Mouse (Mus musculus) heart, adult 2 months (tissue): ENCODE results near the gene Gabrr3.
"Not testable (repeated sequence)": the region's sequence is repeated elsewhere in the genome, so short reads cannot be mapped to it uniquely, and the experiment has no call there.

ENCODE experiments used
- CTCF ChIP-seq: fragments of 200-600 bp; IDR thresholded peaks from 2 replicates; pipeline ENCODE4 v1.8.1; 2022; ENCODE audit warnings: antibody characterized with exemption, mild to moderate bottlenecking, moderate library complexity
- POLR2A ChIP-seq: fragments of 200-500 bp; IDR thresholded peaks from 2 replicates; pipeline ENCODE4 v1.6.1; 2011; ENCODE audit warnings: mild to moderate bottlenecking, low read depth, low read length, control low read depth; ENCODE audit not compliant: insufficient read depth

- TF ChIP-seq POLR2A, CTCF: not testable (repeated sequence)
Observed at GRCm38 (mm10) chr16:59459259-59459861, 52.2 kb downstream of the Gabrr3 start.
